Mouse (Mus musculus): ENCODE measurements around the gene Spib. TPM values are rescaled to one million over a fixed set of nuclear protein-coding genes. Genes with fewer than 3 reads are reported as not detected.

Spib gene
- polyA plus RNA-seq (2015; fragmentation: Nextera tagmentation; extraction: Ambion mirVana), result not detected in 2 replicates

- Histone ChIP-seq H3K4me3 (no peak within 1 kb of the TSS), H3K36me3 (peaks cover 38% of the 10 kb centered on the region), H3K27ac (no peak within 1 kb of the TSS), H3K27me3 (peaks cover 30% of the 10 kb centered on the region), H3K4me2 (no peak within 1 kb of the TSS), H3K9ac (no peak within 1 kb of the TSS; the same call in 1 of the 2 replicates), H3K4me1 (replicated peaks) (peaks cover 9% of the 10 kb centered on the region), H3K9me3 (no peaks in the 10 kb centered on the region)
- no peak for ATAC-seq (ENCODE audit: low FRiP score)
- WGBS, result 90% methylated on average over 4 of the region's 4 CpGs
Observed at GRCm38 (mm10) chr7:44531946-44532732, at the start of gene Spib. Gene Spib, minus strand, starts transcription at chr7:44532071.

GRCm38 (mm10) chr7:44581637-44582036 lies 49.8 kb upstream of the Spib start:
- Histone ChIP-seq H3K9ac (no peak overlapping the region), H3K4me3 (no peak overlapping the region), H3K4me1 (replicated peaks) (0 out of 2 replicates have a peak, but pooled peaks cover 8% of the 10 kb centered on the region), H3K4me2 (no peak overlapping the region), H3K9me3 (no peaks in the 10 kb centered on the region), H3K27ac (no peak overlapping the region), H3K36me3 (no peaks in the 10 kb centered on the region), H3K27me3 (peaks cover 10% of the 10 kb centered on the region; the same call in 1 of the 2 replicates)
- ATAC-seq (ENCODE audit: low FRiP score), result no peak
- 81% methylated on average over 6 of the region's 6 CpGs for WGBS

- Histone ChIP-seq H3K27ac (no peak overlapping the region), H3K27me3 (no peaks in the 10 kb centered on the region), H3K9me3 (no peaks in the 10 kb centered on the region), H3K36me3 (no peaks in the 10 kb centered on the region), H3K4me3 (no peak overlapping the region), H3K4me2 (no peak overlapping the region), H3K4me1 (replicated peaks) (no peaks in the 10 kb centered on the region), H3K9ac (no peak overlapping the region)
- ATAC-seq (ENCODE audit: low FRiP score), result no peak
- WGBS, result 60% methylated on average over 5 of the region's 5 CpGs
Observed at GRCm38 (mm10) chr7:44576333-44576844, 44.5 kb upstream of the Spib start.

GRCm38 (mm10) chr7:44572956-44573484 lies 41.1 kb upstream of the Spib start:
- Histone ChIP-seq H3K4me1 (replicated peaks) (no peaks in the 10 kb centered on the region), H3K36me3 (no peaks in the 10 kb centered on the region), H3K4me2 (no peak overlapping the region), H3K9me3 (no peaks in the 10 kb centered on the region), H3K4me3 (no peak overlapping the region), H3K27me3 (0 out of 2 replicates have a peak, but pooled peaks cover 11% of the 10 kb centered on the region), H3K9ac (no peak overlapping the region), H3K27ac (no peak overlapping the region)
- WGBS, result 72% methylated on average over 5 of the region's 5 CpGs
- no peak for ATAC-seq (ENCODE audit: low FRiP score)

- no peaks in the 10 kb centered on the region for H3K36me3 ChIP-seq
- H3K9me3 ChIP-seq, result no peaks in the 10 kb centered on the region
- H3K4me3 ChIP-seq, result no peak within 1 kb of the TSS
- no peak within 1 kb of the TSS for H3K4me2 ChIP-seq
- no peak for ATAC-seq (ENCODE audit: low FRiP score)
- H3K27me3 ChIP-seq, result 0 out of 2 replicates have a peak, but pooled peaks cover 11% of the 10 kb centered on the region
- 28% methylated on average over 7 of the region's 7 CpGs for WGBS
- H3K27ac ChIP-seq, result no peak within 1 kb of the TSS
- H3K4me1 ChIP-seq (replicated peaks), result no peaks in the 10 kb centered on the region
- H3K9ac ChIP-seq, result no peak within 1 kb of the TSS
Observed at GRCm38 (mm10) chr7:44572213-44572701, 40.4 kb upstream of the Spib start, which contains the start of gene Napsa. Gene Napsa, plus strand, starts transcription at chr7:44572380.

GRCm38 (mm10) chr7:44571811-44572210 lies 39.9 kb upstream of the Spib start:
- Histone ChIP-seq H3K4me3 (no peak overlapping the region), H3K9ac (no peak overlapping the region), H3K27ac (no peak overlapping the region), H3K4me2 (no peak overlapping the region), H3K9me3 (no peaks in the 10 kb centered on the region), H3K4me1 (replicated peaks) (no peaks in the 10 kb centered on the region), H3K36me3 (no peaks in the 10 kb centered on the region), H3K27me3 (0 out of 2 replicates have a peak, but pooled peaks cover 11% of the 10 kb centered on the region)
- 31% methylated on average over 4 of the region's 4 CpGs for WGBS
- ATAC-seq (ENCODE audit: low FRiP score), result no peak

- no peak for ATAC-seq (ENCODE audit: low FRiP score)
- Histone ChIP-seq H3K27me3 (0 out of 2 replicates have a peak, but pooled peaks cover 11% of the 10 kb centered on the region), H3K4me1 (replicated peaks) (no peaks in the 10 kb centered on the region), H3K9ac (no peak overlapping the region), H3K27ac (no peak overlapping the region), H3K36me3 (no peaks in the 10 kb centered on the region), H3K4me2 (no peak overlapping the region), H3K4me3 (no peak overlapping the region), H3K9me3 (no peaks in the 10 kb centered on the region)
- WGBS, result 91% methylated on average over 6 of the region's 6 CpGs
Observed at GRCm38 (mm10) chr7:44570989-44571388, 39.1 kb upstream of the Spib start.

- Histone ChIP-seq H3K27me3 (0 out of 2 replicates have a peak, but pooled peaks cover 11% of the 10 kb centered on the region), H3K9ac (no peak overlapping the region), H3K4me2 (no peak overlapping the region), H3K27ac (no peak overlapping the region), H3K36me3 (no peaks in the 10 kb centered on the region), H3K4me3 (no peak overlapping the region), H3K4me1 (replicated peaks) (no peaks in the 10 kb centered on the region), H3K9me3 (no peaks in the 10 kb centered on the region)
- WGBS, result 79% methylated on average over 9 of the region's 9 CpGs
- ATAC-seq (ENCODE audit: low FRiP score), result no peak
Observed at GRCm38 (mm10) chr7:44568803-44569202, 36.9 kb upstream of the Spib start.

- H3K4me1 ChIP-seq (replicated peaks), result no peaks in the 10 kb centered on the region
- no peak overlapping the region for H3K27ac ChIP-seq
- H3K27me3 ChIP-seq, result 0 out of 2 replicates have a peak, but pooled peaks cover 6% of the 10 kb centered on the region
- 81% methylated on average over 6 of the region's 6 CpGs for WGBS
- no peak overlapping the region for H3K4me2 ChIP-seq
- no peak overlapping the region for H3K9ac ChIP-seq
- no peaks in the 10 kb centered on the region for H3K36me3 ChIP-seq
- ATAC-seq (ENCODE audit: low FRiP score), result no peak
- no peak overlapping the region for H3K4me3 ChIP-seq
- no peaks in the 10 kb centered on the region for H3K9me3 ChIP-seq
Observed at GRCm38 (mm10) chr7:44565414-44565813, 33.5 kb upstream of the Spib start.

- H3K27me3 ChIP-seq, result 0 out of 2 replicates have a peak, but pooled peaks cover 6% of the 10 kb centered on the region
- ATAC-seq (ENCODE audit: low FRiP score), result no peak
- 88% methylated on average over 10 of the region's 10 CpGs for WGBS
Observed at GRCm38 (mm10) chr7:44564486-44564885, 32.6 kb upstream of the Spib start.

GRCm38 (mm10) chr7:44563284-44563683 lies 31.4 kb upstream of the Spib start:
- H3K9ac ChIP-seq, result no peak overlapping the region
- no peak overlapping the region for H3K4me2 ChIP-seq
- H3K4me1 ChIP-seq (replicated peaks), result no peaks in the 10 kb centered on the region
- H3K4me3 ChIP-seq, result no peak overlapping the region
- no peaks in the 10 kb centered on the region for H3K27me3 ChIP-seq
- no peak overlapping the region for H3K27ac ChIP-seq
- no peak for ATAC-seq (ENCODE audit: low FRiP score)
- H3K9me3 ChIP-seq, result no peaks in the 10 kb centered on the region
- 53% methylated on average over 8 of the region's 8 CpGs for WGBS
- H3K36me3 ChIP-seq, result no peaks in the 10 kb centered on the region

More at GRCm38 (mm10) chr7:44564486-44564885, 32.6 kb upstream of the Spib start:
- no peaks in the 10 kb centered on the region for H3K9me3 ChIP-seq
- H3K27ac ChIP-seq, result no peak overlapping the region
- no peak overlapping the region for H3K4me3 ChIP-seq
- H3K9ac ChIP-seq, result no peak overlapping the region
- H3K4me1 ChIP-seq (replicated peaks), result no peaks in the 10 kb centered on the region
- no peak overlapping the region for H3K4me2 ChIP-seq
- no peaks in the 10 kb centered on the region for H3K36me3 ChIP-seq

All from hindbrain, embryonic 13.5 days (tissue).